Mouse (Mus musculus) embryonic facial prominence, embryonic 12.5 days (tissue): ENCODE measurements around the gene 4930579F01Rik. TPM values are rescaled to one million over a fixed set of nuclear protein-coding genes. Genes with fewer than 3 reads are reported as not detected.

Source experiments
- ATAC-seq: fragments of 200-750 bp; cut with Nextera tagmentation; 2 replicates; pipeline ENCODE4 v1.8.0; 2017; ENCODE audit not compliant: insufficient number of reproducible peaks, insufficient read depth, low FRiP score, low TSS enrichment
- H3K27ac ChIP-seq: fragments of 300-500 bp; sonication (generic); 2 replicates; pipeline ENCODE4 v1.5.1; 2016; ENCODE audit warnings: mild to moderate bottlenecking
- H3K27me3 ChIP-seq: fragments of 300-500 bp; sonication (generic); 2 replicates; pipeline ENCODE4 v1.6.1; 2016; ENCODE audit warnings: mild to moderate bottlenecking, moderate library complexity
- H3K36me3 ChIP-seq: fragments of 300-500 bp; sonication (generic); 2 replicates; pipeline ENCODE4 v1.6.1; 2016; ENCODE audit warnings: mild to moderate bottlenecking
- H3K4me1 ChIP-seq: fragments of 300-500 bp; sonication (generic); 2 replicates; pipeline ENCODE4 v1.6.1; 2016
- H3K4me2 ChIP-seq: fragments of 300-500 bp; sonication (generic); replicated peaks from 2 replicates; pipeline ENCODE4 v1.6.1; 2016; ENCODE audit warnings: mild to moderate bottlenecking, moderate library complexity
- H3K4me3 ChIP-seq: fragments of 300-500 bp; sonication (generic); 2 replicates; pipeline ENCODE4 v1.5.1; 2016; ENCODE audit warnings: mild to moderate bottlenecking
- H3K9ac ChIP-seq: fragments of 300-500 bp; sonication (generic); 2 replicates; pipeline ENCODE4 v1.6.1; 2016; ENCODE audit warnings: mild to moderate bottlenecking, moderate library complexity
- H3K9me3 ChIP-seq: fragments of 300-500 bp; sonication (generic); 2 replicates; pipeline ENCODE4 v1.6.1; 2016; ENCODE audit warnings: mild to moderate bottlenecking, moderate library complexity
- WGBS: fragments of 180-500 bp; shearing (Covaris S2); methylation state at CpG from one replicate; pipeline ENCODE4 v1.1.7; 2016; 5-methylcytosine and 5-hydroxymethylcytosine counted together
- polyA plus RNA-seq: library from polyadenylated mRNA; unstranded; fragments of >200 nt; fragmentation: Nextera tagmentation; extraction: Ambion mirVana; gene quantifications from 2 replicates; pipeline ENCODE4 v1.2.1, GENCODE M21; 2016

Gene 4930579F01Rik
- 0.10 and 0.29 TPM in 2 replicates for polyA plus RNA-seq

- H3K27me3 ChIP-seq, result no peaks in the 10 kb centered on the region
- no peaks in the 10 kb centered on the region for H3K4me1 ChIP-seq
- WGBS, result 76% methylated on average over 15 of the region's 15 CpGs
- H3K4me2 ChIP-seq, result no peak within 1 kb of the TSS
- no peak within 1 kb of the TSS for H3K27ac ChIP-seq
- no peaks in the 10 kb centered on the region for H3K36me3 ChIP-seq
- no peaks in the 10 kb centered on the region for H3K9me3 ChIP-seq
- no peak within 1 kb of the TSS for H3K4me3 ChIP-seq
- no peak within 1 kb of the TSS for H3K9ac ChIP-seq
- ATAC-seq, result no peak
These were observed at the start of gene 4930579F01Rik for GRCm38 (mm10) chr3:138193683-138194302. Gene 4930579F01Rik (minus strand): TSS chr3:138193825.

- H3K27me3 ChIP-seq, result no peaks in the 10 kb centered on the region
- no peak for ATAC-seq
These were observed 49.3 kb upstream of the 4930579F01Rik start for GRCm38 (mm10) chr3:138242933-138243332.

GRCm38 (mm10) chr3:138242021-138242726 lies 48.5 kb upstream of the 4930579F01Rik start:
- 86% methylated on average over 14 of the region's 14 CpGs for WGBS
- no peaks in the 10 kb centered on the region for H3K4me1 ChIP-seq
- no peaks in the 10 kb centered on the region for H3K36me3 ChIP-seq
- H3K9me3 ChIP-seq, result no peaks in the 10 kb centered on the region
- no peak; the same call in 1 of the 2 replicates for ATAC-seq
- H3K4me2 ChIP-seq, result no peak overlapping the region
- H3K27ac ChIP-seq, result no peak overlapping the region
- H3K4me3 ChIP-seq, result no peak overlapping the region
- H3K9ac ChIP-seq, result no peak overlapping the region
- H3K27me3 ChIP-seq, result no peaks in the 10 kb centered on the region

More at GRCm38 (mm10) chr3:138242933-138243332, 49.3 kb upstream of the 4930579F01Rik start:
- H3K4me1 ChIP-seq, result no peaks in the 10 kb centered on the region
- no peak overlapping the region for H3K9ac ChIP-seq
- no peaks in the 10 kb centered on the region for H3K36me3 ChIP-seq
- no peak overlapping the region for H3K27ac ChIP-seq
- H3K4me2 ChIP-seq, result no peak overlapping the region
- H3K4me3 ChIP-seq, result no peak overlapping the region
- H3K9me3 ChIP-seq, result no peaks in the 10 kb centered on the region
- 85% methylated on average over 6 of the region's 6 CpGs for WGBS

- no peak overlapping the region for H3K9ac ChIP-seq
- WGBS, result 71% methylated on average over 6 of the region's 6 CpGs
- no peaks in the 10 kb centered on the region for H3K4me1 ChIP-seq
- no peak overlapping the region for H3K27ac ChIP-seq
- no peak overlapping the region for H3K4me2 ChIP-seq
- no peak for ATAC-seq
- no peak overlapping the region for H3K4me3 ChIP-seq
- no peaks in the 10 kb centered on the region for H3K36me3 ChIP-seq
- H3K27me3 ChIP-seq, result no peaks in the 10 kb centered on the region
- H3K9me3 ChIP-seq, result no peaks in the 10 kb centered on the region
These were observed 47.7 kb upstream of the 4930579F01Rik start for GRCm38 (mm10) chr3:138241371-138241770.

GRCm38 (mm10) chr3:138240942-138241341 lies 47.3 kb upstream of the 4930579F01Rik start:
- 85% methylated on average over 5 of the region's 5 CpGs for WGBS
- no peaks in the 10 kb centered on the region for H3K36me3 ChIP-seq
- no peak overlapping the region for H3K4me3 ChIP-seq
- no peak overlapping the region for H3K4me2 ChIP-seq
- no peaks in the 10 kb centered on the region for H3K9me3 ChIP-seq
- H3K4me1 ChIP-seq, result no peaks in the 10 kb centered on the region
- ATAC-seq, result no peak
- H3K27ac ChIP-seq, result no peak overlapping the region
- no peaks in the 10 kb centered on the region for H3K27me3 ChIP-seq
- H3K9ac ChIP-seq, result no peak overlapping the region

DNA sequence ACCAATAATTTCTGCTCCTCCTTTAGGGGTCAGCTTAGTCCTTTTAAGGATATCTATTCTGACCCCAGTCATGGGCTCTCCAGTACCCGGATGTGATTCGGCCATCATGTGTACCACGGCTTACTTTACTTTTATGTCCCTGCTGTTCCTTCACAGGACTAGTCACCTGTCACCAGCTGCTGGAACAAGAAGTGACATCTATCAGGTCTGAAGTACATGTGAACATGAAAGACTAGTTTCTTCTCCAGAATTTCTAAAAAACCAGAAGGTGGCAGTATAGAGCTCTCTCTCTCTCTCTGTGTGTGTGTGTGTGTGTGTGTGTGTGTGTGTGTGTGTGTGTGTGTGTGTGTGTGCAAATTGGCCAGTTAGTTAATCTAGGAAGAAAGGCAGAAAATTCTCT lies 46.8 kb upstream of the 4930579F01Rik start:
- H3K9me3 ChIP-seq, result no peaks in the 10 kb centered on the region
- H3K9ac ChIP-seq, result no peak overlapping the region
- no peak overlapping the region for H3K4me3 ChIP-seq
- H3K27ac ChIP-seq, result no peak overlapping the region
- H3K36me3 ChIP-seq, result no peaks in the 10 kb centered on the region
- ATAC-seq, result no peak
- no peaks in the 10 kb centered on the region for H3K27me3 ChIP-seq
- 93% methylated on average over 3 of the region's 3 CpGs for WGBS
- no peak overlapping the region for H3K4me2 ChIP-seq
- H3K4me1 ChIP-seq, result no peaks in the 10 kb centered on the region

- no peaks in the 10 kb centered on the region for H3K4me1 ChIP-seq
- no peaks in the 10 kb centered on the region for H3K36me3 ChIP-seq
- H3K27ac ChIP-seq, result no peak overlapping the region
These were observed 45.8 kb upstream of the 4930579F01Rik start for GRCm38 (mm10) chr3:138239461-138239860.

GRCm38 (mm10) chr3:138238046-138238445 lies 44.4 kb upstream of the 4930579F01Rik start:
- Histone ChIP-seq H3K9me3 (no peaks in the 10 kb centered on the region), H3K9ac (no peak overlapping the region), H3K27me3 (no peaks in the 10 kb centered on the region), H3K36me3 (no peaks in the 10 kb centered on the region), H3K4me1 (no peaks in the 10 kb centered on the region), H3K27ac (no peak overlapping the region), H3K4me3 (no peak overlapping the region), H3K4me2 (no peak overlapping the region)
- 84% methylated on average over 10 of the region's 10 CpGs for WGBS
- no peak for ATAC-seq

More at GRCm38 (mm10) chr3:138239461-138239860, 45.8 kb upstream of the 4930579F01Rik start:
- no peaks in the 10 kb centered on the region for H3K9me3 ChIP-seq
- H3K4me2 ChIP-seq, result no peak overlapping the region
- ATAC-seq, result no peak
- no peak overlapping the region for H3K9ac ChIP-seq
- WGBS, result 86% methylated on average over 6 of the region's 6 CpGs
- no peak overlapping the region for H3K4me3 ChIP-seq
- H3K27me3 ChIP-seq, result no peaks in the 10 kb centered on the region

GRCm38 (mm10) chr3:138236546-138237163 lies 43.0 kb upstream of the 4930579F01Rik start:
- H3K4me1 ChIP-seq, result no peaks in the 10 kb centered on the region
- no peak overlapping the region for H3K9ac ChIP-seq
- H3K27me3 ChIP-seq, result no peaks in the 10 kb centered on the region
- no peak overlapping the region for H3K27ac ChIP-seq
- no peak for ATAC-seq
- no peaks in the 10 kb centered on the region for H3K36me3 ChIP-seq
- WGBS, result 76% methylated on average over 11 of the region's 11 CpGs
- H3K9me3 ChIP-seq, result no peaks in the 10 kb centered on the region
- H3K4me2 ChIP-seq, result no peak overlapping the region
- H3K4me3 ChIP-seq, result no peak overlapping the region

DNA sequence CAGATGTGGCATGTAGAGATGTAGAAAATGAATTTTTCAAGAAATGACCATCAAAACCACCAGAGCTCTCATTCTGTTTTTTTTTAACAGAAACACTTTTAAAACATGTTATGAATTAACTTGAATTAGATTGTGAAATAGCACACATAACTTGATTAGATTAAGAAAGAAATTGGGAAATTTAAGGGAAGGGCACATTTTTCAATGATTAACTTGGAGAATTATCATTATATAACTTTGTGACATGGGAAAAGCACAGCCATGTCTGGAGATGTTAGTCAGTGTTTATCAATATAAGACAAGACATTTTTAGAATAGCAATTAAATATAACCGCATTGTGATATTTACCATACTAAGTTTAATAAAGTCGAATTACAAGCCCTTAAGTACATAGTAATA lies 37.9 kb upstream of the 4930579F01Rik start:
- no peak overlapping the region for H3K4me2 ChIP-seq
- ATAC-seq, result no peak
- no peaks in the 10 kb centered on the region for H3K36me3 ChIP-seq
- H3K4me3 ChIP-seq, result no peak overlapping the region
- H3K27me3 ChIP-seq, result no peaks in the 10 kb centered on the region
- no peaks in the 10 kb centered on the region for H3K4me1 ChIP-seq
- 84% methylated on average over 2 of the region's 2 CpGs for WGBS
- H3K9me3 ChIP-seq, result no peaks in the 10 kb centered on the region
- no peak overlapping the region for H3K9ac ChIP-seq
- H3K27ac ChIP-seq, result no peak overlapping the region

- no peaks in the 10 kb centered on the region for H3K27me3 ChIP-seq
- no peak overlapping the region for H3K9ac ChIP-seq
- no peak overlapping the region for H3K4me3 ChIP-seq
- no peak overlapping the region for H3K4me2 ChIP-seq
- no peaks in the 10 kb centered on the region for H3K4me1 ChIP-seq
- H3K36me3 ChIP-seq, result no peaks in the 10 kb centered on the region
- H3K9me3 ChIP-seq, result no peaks in the 10 kb centered on the region
- no peak overlapping the region for H3K27ac ChIP-seq
- WGBS, result 87% methylated on average over 3 of the region's 3 CpGs
- no peak for ATAC-seq
These were observed 36.6 kb upstream of the 4930579F01Rik start for GRCm38 (mm10) chr3:138230266-138230665.

DNA sequence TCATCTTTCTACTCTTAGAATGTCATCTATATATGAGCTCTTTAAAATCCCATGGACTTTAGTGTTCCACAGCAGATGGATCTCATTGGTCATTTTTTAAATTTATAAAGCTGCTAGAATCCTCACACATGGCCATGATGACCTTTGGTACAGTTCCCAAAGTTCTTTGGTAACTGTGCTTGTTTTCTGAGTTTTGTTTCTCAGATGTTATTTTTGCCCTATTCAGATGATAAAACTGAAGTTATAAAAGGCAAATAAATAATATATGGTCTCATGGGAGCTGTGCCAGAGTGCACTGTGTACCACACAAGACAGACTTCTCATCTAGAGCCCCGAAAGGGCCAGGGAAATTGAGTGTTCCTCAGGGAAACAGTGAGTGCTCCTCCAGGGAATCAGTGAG lies 35.8 kb upstream of the 4930579F01Rik start:
- Histone ChIP-seq H3K27ac (no peak overlapping the region), H3K36me3 (no peaks in the 10 kb centered on the region), H3K4me2 (no peak overlapping the region), H3K4me1 (no peaks in the 10 kb centered on the region), H3K9ac (no peak overlapping the region), H3K9me3 (no peaks in the 10 kb centered on the region), H3K4me3 (no peak overlapping the region), H3K27me3 (no peaks in the 10 kb centered on the region)
- 85% methylated on average over 1 of the region's 1 CpGs for WGBS
- no peak for ATAC-seq
